Mouse (Mus musculus) CH12.LX (cell line): ENCODE measurements around the gene Chd4. TPM values are rescaled to one million over a fixed set of nuclear protein-coding genes. Genes with fewer than 3 reads are reported as not detected.
A peak's percentile ranks its signal among the peaks of the same experiment; 100 is the strongest.

ENCODE experiments used
- DNase-seq: peaks from one replicate; pipeline ENCODE4 v3.0.0-alpha.2; 2013; ENCODE audit errors: extremely low read depth
- H3K27ac ChIP-seq: 2 replicates; pipeline ENCODE4 v1.5.1; 2012; ENCODE audit warnings: low read depth, mild to moderate bottlenecking, control low read depth, moderate library complexity; ENCODE audit not compliant: insufficient read depth
- H3K27me3 ChIP-seq: replicated peaks from 2 replicates; pipeline ENCODE3; 2012; ENCODE audit warnings: inconsistent platforms
- H3K36me3 ChIP-seq, 2 experiments: replicated peaks in 1 of 2; 2 replicates each; pipeline versions ENCODE3 to v1.6.1; 2012; ENCODE audit warnings: inconsistent platforms in 1 of 2, low read length in 1 of 2, mild to moderate bottlenecking in 1 of 2, mixed read lengths in 1 of 2, moderate library complexity in 1 of 2; ENCODE audit not compliant: control insufficient read depth in 1 of 2, insufficient read depth in 1 of 2
- H3K4me1 ChIP-seq, 2 experiments: 2 replicates each; pipeline ENCODE4 v1.6.1; 2012; ENCODE audit warnings: inconsistent platforms in 1 of 2, moderate library complexity in 1 of 2; ENCODE audit not compliant: insufficient read depth in 2 of 2, control insufficient read depth in 1 of 2
- H3K4me2 ChIP-seq: 2 replicates; pipeline ENCODE4 v1.6.1; 2012; ENCODE audit warnings: low read depth, mild to moderate bottlenecking, control low read depth; ENCODE audit not compliant: poor library complexity, insufficient read depth, severe bottlenecking
- H3K4me3 ChIP-seq, 3 experiments: fragments of 150-350 bp in 1 of 3; sonication (generic) in 1 of 3; replicated peaks in 1 of 3; 2 replicates each; pipeline versions ENCODE3 to v1.5.1; 2011 to 2012; ENCODE audit warnings: low read depth in 2 of 3, low read length in 2 of 3, mild to moderate bottlenecking in 2 of 3, moderate library complexity in 2 of 3, control low read depth in 1 of 3, improper control_type of control experiment in 1 of 3, inconsistent platforms in 1 of 3, mixed read lengths in 1 of 3; ENCODE audit not compliant: poor library complexity in 1 of 3
- H3K79me2 ChIP-seq: replicated peaks from 2 replicates; pipeline ENCODE4 v1.6.1; 2012; ENCODE audit warnings: mild to moderate bottlenecking, moderate library complexity; ENCODE audit not compliant: control insufficient read depth, poor library complexity, insufficient read depth, severe bottlenecking; ENCODE audit errors: extremely low read depth
- H3K9ac ChIP-seq: 2 replicates; pipeline ENCODE4 v1.6.1; 2012; ENCODE audit warnings: low read depth, mild to moderate bottlenecking, control low read depth, moderate library complexity; ENCODE audit not compliant: insufficient read depth
- H3K9me3 ChIP-seq: replicated peaks from 2 replicates; pipeline ENCODE3; 2012; ENCODE audit warnings: low read length, inconsistent platforms, mixed read lengths
- CHD2 ChIP-seq: IDR thresholded peaks from 2 replicates; pipeline ENCODE4 v1.6.1; 2011; ENCODE audit warnings: low read length, improper control_type of control experiment
- EP300 ChIP-seq: IDR thresholded peaks from 2 replicates; pipeline ENCODE4 v1.6.1; 2011; ENCODE audit warnings: low read length, improper control_type of control experiment
- ETS1 ChIP-seq: conservative IDR thresholded peaks from 2 replicates; pipeline ENCODE4 v1.6.1; 2012; ENCODE audit warnings: low read depth, mild to moderate bottlenecking, inconsistent platforms, low read length, improper control_type of control experiment, moderate library complexity
- GABPA ChIP-seq: IDR thresholded peaks from 2 replicates; pipeline ENCODE4 v1.6.1; 2012; ENCODE audit warnings: low read depth, low read length, improper control_type of control experiment, inconsistent platforms; ENCODE audit not compliant: insufficient replicate concordance
- HCFC1 ChIP-seq: IDR thresholded peaks from 2 replicates; pipeline ENCODE4 v1.6.1; 2012; ENCODE audit warnings: low read depth, mild to moderate bottlenecking, inconsistent platforms, low read length, improper control_type of control experiment
- JUN ChIP-seq: IDR thresholded peaks from 2 replicates; pipeline ENCODE4 v1.6.1; 2011; ENCODE audit warnings: low read depth, mild to moderate bottlenecking, low read length, improper control_type of control experiment, moderate library complexity; ENCODE audit not compliant: insufficient read depth
- JUND ChIP-seq: conservative IDR thresholded peaks from 2 replicates; pipeline ENCODE4 v1.6.1; 2011; ENCODE audit warnings: low read depth, low read length, improper control_type of control experiment
- MAFK ChIP-seq: IDR thresholded peaks from 2 replicates; pipeline ENCODE4 v1.6.1; 2011; ENCODE audit warnings: low read length, improper control_type of control experiment; ENCODE audit not compliant: insufficient replicate concordance
- MAZ ChIP-seq: IDR thresholded peaks from 2 replicates; pipeline ENCODE4 v1.6.1; 2012; ENCODE audit warnings: low read depth, mild to moderate bottlenecking, inconsistent platforms, low read length, improper control_type of control experiment, moderate library complexity
- MEF2A ChIP-seq: IDR thresholded peaks from 2 replicates; pipeline ENCODE4 v1.6.1; 2014; ENCODE audit warnings: low read depth, mild to moderate bottlenecking, inconsistent platforms, low read length, improper control_type of control experiment, borderline replicate concordance
- MXI1 ChIP-seq: IDR thresholded peaks from 2 replicates; pipeline ENCODE4 v1.6.1; 2011; ENCODE audit warnings: mild to moderate bottlenecking, low read depth, low read length, improper control_type of control experiment
- NELFE ChIP-seq: IDR thresholded peaks from 2 replicates; pipeline ENCODE4 v1.6.1; 2011; ENCODE audit warnings: low read depth, low read length, improper control_type of control experiment
- PAX5 ChIP-seq: IDR thresholded peaks from 2 replicates; pipeline ENCODE4 v1.6.1; 2012; ENCODE audit warnings: low read length, inconsistent platforms, mixed read lengths
- POLR2A ChIP-seq: IDR thresholded peaks from 2 replicates; pipeline ENCODE4 v1.6.1; 2011; ENCODE audit warnings: low read depth, mild to moderate bottlenecking, improper control_type of control experiment, low read length
- POLR2AphosphoS2 ChIP-seq: IDR thresholded peaks from 2 replicates; pipeline ENCODE4 v1.6.1; 2011; ENCODE audit warnings: low read depth, low read length, improper control_type of control experiment
- RAD21 ChIP-seq: IDR thresholded peaks from 2 replicates; pipeline ENCODE4 v1.6.1; 2011; ENCODE audit warnings: low read depth, mild to moderate bottlenecking, low read length, improper control_type of control experiment, moderate library complexity
- RCOR1 ChIP-seq: conservative IDR thresholded peaks from 2 replicates; pipeline ENCODE4 v1.6.1; 2012; ENCODE audit warnings: low read depth, mild to moderate bottlenecking, inconsistent platforms, low read length, improper control_type of control experiment
- TBP ChIP-seq: conservative IDR thresholded peaks from 2 replicates; pipeline ENCODE4 v1.6.1; 2011; ENCODE audit warnings: low read depth, low read length, improper control_type of control experiment
- USF1 ChIP-seq: IDR thresholded peaks from 2 replicates; pipeline ENCODE4 v1.6.1; 2014; ENCODE audit warnings: low read depth, mild to moderate bottlenecking, inconsistent platforms, low read length, improper control_type of control experiment
- ZC3H11A ChIP-seq: IDR thresholded peaks from 2 replicates; pipeline ENCODE4 v1.6.1; 2012; ENCODE audit warnings: low read depth, mild to moderate bottlenecking, inconsistent platforms, low read length, improper control_type of control experiment
- ZMIZ1 ChIP-seq: IDR thresholded peaks from 2 replicates; pipeline ENCODE4 v1.6.1; 2012; ENCODE audit warnings: low read depth, mild to moderate bottlenecking, inconsistent platforms, low read length, improper control_type of control experiment
- dilution Hi-C: fragments of 300-500 bp; cut with MboI; formaldehyde crosslinking; loops from 2 replicates; pipeline ENCODE4 v1.14.3; 2020; ENCODE audit warnings: low sequenced_read_pairs; ENCODE audit not compliant: extremely low pct_unique_long_range_greater_than_20kb, extremely low pct_ligation_motif_present
- in situ Hi-C: fragments of 300-500 bp; cut with MboI; formaldehyde crosslinking; loops from 3 replicates; pipeline ENCODE4 v1.14.3; 2019; ENCODE audit warnings: low sequenced_read_pairs, low pct_ligation_motif_present, low pct_unique_long_range_greater_than_20kb, mixed read lengths
- polyA plus RNA-seq: library from polyadenylated mRNA; unstranded; fragments of >175 nt; gene quantifications from 2 replicates; pipeline ENCODE4 v1.2.1, GENCODE M21; 2012; ENCODE audit warnings: low read depth; ENCODE audit not compliant: insufficient read length
- total RNA-seq, 2 experiments: library from RNA; depleted of rRNA; stranded (reverse); fragments of 300-350 nt in 1 of 2; fragments of >200 nt in 1 of 2; gene quantifications; 2 replicates each; pipeline ENCODE4 v1.2.3; 2012 to 2014

The Chd4 gene
- total and polyA plus RNA-seq, 3 experiments, result 72.7 to 200 (median 165) TPM

GRCm38 (mm10) chr6:125156491-125156890 lies 60.7 kb downstream of the Chd4 start:
- Histone ChIP-seq H3K79me2 (no peaks in the 10 kb centered on the region), H3K36me3 (peaks cover 76 to 92% of the 10 kb centered on the region in 2 experiments), H3K27me3 (no peaks in the 10 kb centered on the region), H3K4me1 (peaks cover 0 to 9% of the 10 kb centered on the region in 2 experiments; a peak in 2 of 4 replicates), H3K4me3 (no peak overlapping the region), H3K9me3 (no peaks in the 10 kb centered on the region), H3K27ac (no peak overlapping the region), H3K9ac (no peak overlapping the region), H3K4me2 (no peak overlapping the region)
- in situ Hi-C loops, result loop anchor here (5.0 kb wide), 1 partner anchor 116 kb away; no protein-coding TSS in a partner anchor
- DNase-seq, result no peak
- no peak for TF ChIP-seq MXI1
- no peak for TF ChIP-seq RCOR1
- TF ChIP-seq RAD21, result no peak
- TF ChIP-seq MAZ, result no peak
- TF ChIP-seq MEF2A, result no peak
- TF ChIP-seq HCFC1, result no peak
- no peak for TF ChIP-seq EP300
- no peak for TF ChIP-seq USF1
- TF ChIP-seq ZMIZ1, result no peak
- TF ChIP-seq ZC3H11A, result no peak
- TF ChIP-seq TBP, result no peak
- no peak for TF ChIP-seq MAFK
- no peak for TF ChIP-seq ETS1
- TF ChIP-seq POLR2AphosphoS2, result no peak
- TF ChIP-seq JUN, result no peak
- no peak for TF ChIP-seq JUND
- TF ChIP-seq POLR2A, result no peak
- no peak for TF ChIP-seq NELFE
- no peak for TF ChIP-seq CHD2
- no peak for TF ChIP-seq PAX5
- dilution Hi-C loops, result no loop called here

DNA sequence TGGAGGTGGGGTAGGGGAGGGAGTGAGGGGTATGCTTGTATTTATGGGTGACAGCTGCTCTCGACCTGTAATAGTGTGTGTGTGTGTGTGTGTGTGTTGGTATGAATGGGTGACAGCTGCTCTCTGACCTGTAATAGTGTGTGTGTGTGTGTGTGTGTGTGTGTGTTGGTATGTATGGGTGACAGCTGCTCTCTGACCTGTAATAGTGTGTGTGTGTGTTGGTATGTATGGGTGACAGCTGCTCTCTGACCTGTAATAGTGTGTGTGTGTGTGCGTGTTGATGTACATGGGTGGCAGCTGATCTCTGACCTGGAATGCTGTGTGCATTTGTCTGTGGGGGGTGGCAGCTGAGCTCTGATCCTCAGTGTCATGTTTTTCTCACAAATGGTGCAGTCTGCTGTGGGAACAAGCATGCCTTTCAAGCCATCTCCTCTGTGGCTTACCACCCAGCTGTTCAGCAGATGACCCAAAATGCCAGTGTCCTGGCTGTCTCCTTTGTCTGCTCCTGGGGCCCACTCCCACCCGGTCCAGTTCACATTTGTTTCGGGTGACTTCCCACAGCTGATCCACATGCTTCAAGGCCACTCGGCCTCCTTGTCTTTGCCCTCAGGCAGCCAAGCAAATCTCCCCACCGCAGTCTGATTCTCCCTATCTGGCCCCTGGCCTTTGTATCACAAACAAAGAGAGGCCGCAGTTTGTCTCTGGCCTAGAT lies 61.3 kb downstream of the Chd4 start:
- in situ Hi-C loops (loop anchor here (5.0 kb wide), 1 partner anchor 115 kb away; no protein-coding TSS in a partner anchor), dilution Hi-C loops (no loop called here)
- H3K9me3 ChIP-seq, result no peaks in the 10 kb centered on the region
- no peak for DNase-seq
- H3K4me2 ChIP-seq, result no peak overlapping the region
- peaks cover 0 to 11% of the 10 kb centered on the region in 2 experiments; a peak in 2 of 4 replicates for H3K4me1 ChIP-seq
- H3K4me3 ChIP-seq, result no peak overlapping the region
- peaks cover 76 to 91% of the 10 kb centered on the region in 2 experiments for H3K36me3 ChIP-seq
- H3K27me3 ChIP-seq, result no peaks in the 10 kb centered on the region
- H3K27ac ChIP-seq, result no peak overlapping the region
- H3K9ac ChIP-seq, result no peak overlapping the region
- TF ChIP-seq POLR2AphosphoS2 (peak; percentile 40; the same call in 1 of the 2 replicates), GABPA (no peak)
- H3K79me2 ChIP-seq, result no peaks in the 10 kb centered on the region
